ENCODE assay signal across 28 mouse cellular contexts in genomic region chr6:60798266-60798665, GRCm38 (mm10). TPM values are rescaled to one million over a fixed set of nuclear protein-coding genes. Genes with fewer than 3 reads are reported as not detected.
DNase-seq lines count a peak whose midpoint lies in the region; ATAC-seq lines count a peak whose summit lies in the region.
"Had no signal": no experiment of that assay in that cellular context is flagged by ENCODE, and none has a peak within 500 bp of the region (broad histone marks: within the 10 kb centered on the region; RNA-seq: fewer than 3 reads in every experiment).

No protein-coding gene starts in this region.

- no peak overlapping the region for H3K4me2 ChIP-seq in forebrain, embryonic 14.5 days (ENCODE audit: low read length)
- H3K4me2 ChIP-seq in forebrain, embryonic 12.5 days: no peak overlapping the region
- H3K4me2 ChIP-seq in forebrain, embryonic 16.5 days (ENCODE audit: low read length): no peak overlapping the region
- H3K4me2 ChIP-seq: embryonic facial prominence, embryonic 13.5 days; embryonic facial prominence, embryonic 15.5 days had no signal

- no peak overlapping the region for H3K27ac ChIP-seq in forebrain, embryonic 14.5 days (ENCODE audit: low read depth, low read length)
- H3K27ac ChIP-seq in forebrain, embryonic 12.5 days: no peak overlapping the region
- no peak overlapping the region for H3K27ac ChIP-seq in forebrain, embryonic 16.5 days (ENCODE audit: low read length)
- H3K27ac ChIP-seq in forebrain, embryonic 10.5 days: no peak overlapping the region
- H3K27ac ChIP-seq: embryonic facial prominence, embryonic 13.5 days; embryonic facial prominence, embryonic 15.5 days; gastrocnemius, adult 2 months had no signal

- no peak for ATAC-seq in forebrain, embryonic 14.5 days
- no peak for ATAC-seq in forebrain, embryonic 12.5 days (ENCODE audit: low FRiP score)
- ATAC-seq in forebrain, embryonic 16.5 days: peak; percentile 36; the same call in 1 of the 2 replicates
- peak; percentile 92 for ATAC-seq in frontal cortex, adult (ENCODE audit: low TSS enrichment)
- ATAC-seq: activated CD4-positive, CD25-positive, alpha-beta regulatory T cell, adult 4 months; CD4-positive, CD25-positive, alpha-beta regulatory T cell, adult 4 months; Patski had no signal

- H3K4me3 ChIP-seq in forebrain, embryonic 14.5 days (ENCODE audit: low read depth, low read length): no peak overlapping the region
- H3K4me3 ChIP-seq in forebrain, embryonic 12.5 days (replicated peaks): no peak overlapping the region
- no peak overlapping the region for H3K4me3 ChIP-seq in forebrain, embryonic 16.5 days (replicated peaks; ENCODE audit: low read length)
- H3K4me3 ChIP-seq in forebrain, embryonic 10.5 days: no peak overlapping the region
- H3K4me3 ChIP-seq: embryonic facial prominence, embryonic 13.5 days; embryonic facial prominence, embryonic 15.5 days; erythroblast, embryonic 14.5 days; gastrocnemius, adult 2 months had no signal

- DNase-seq in forebrain, embryonic 14.5 days (ENCODE audit: low spot score): peak; percentile 48
- DNase-seq in forebrain, embryonic 10.5 days (ENCODE audit: extremely low spot score, low spot score): no peak
- DNase-seq in frontal cortex, postnatal 10 days (ENCODE audit: low spot score in 2 of 2): no peak
- DNase-seq in telencephalon, adult 2 months (ENCODE audit: low read depth, low spot score): peak; percentile 55
- no peak for DNase-seq in gastrocnemius, postnatal 10 days
- DNase-seq: adrenal gland, adult 8-10 months; adrenal gland, postnatal 14 days; adrenal gland, postnatal 36 days; B cell, adult 2 months; cerebellum, adult 11 months; cerebellum, adult 18-20 months; cerebellum, adult 8-10 months; cerebellum, adult 9-11 months; cerebellum, postnatal 14 days; cerebellum, postnatal 36 days; embryo, embryonic 11 days; gastrocnemius, adult 2 months had no signal

- no peak overlapping the region for H3K9ac ChIP-seq in forebrain, embryonic 14.5 days (ENCODE audit: low read length)
- no peak overlapping the region for H3K9ac ChIP-seq in forebrain, embryonic 12.5 days
- no peak overlapping the region for H3K9ac ChIP-seq in forebrain, embryonic 16.5 days (replicated peaks; ENCODE audit: low read depth, low read length)
- H3K9ac ChIP-seq: embryonic facial prominence, embryonic 13.5 days; embryonic facial prominence, embryonic 15.5 days had no signal

- no peaks in the 10 kb centered on the region for H3K9me3 ChIP-seq in forebrain, embryonic 14.5 days (replicated peaks; ENCODE audit: control insufficient read depth, low read length)
- no peaks in the 10 kb centered on the region for H3K9me3 ChIP-seq in forebrain, embryonic 12.5 days
- H3K9me3 ChIP-seq in forebrain, embryonic 16.5 days (ENCODE audit: control insufficient read depth, low read length): no peaks in the 10 kb centered on the region
- H3K9me3 ChIP-seq in forebrain, embryonic 10.5 days: no peaks in the 10 kb centered on the region
- H3K9me3 ChIP-seq: embryonic facial prominence, embryonic 13.5 days; embryonic facial prominence, embryonic 15.5 days; G1E had no signal

- no peaks in the 10 kb centered on the region for H3K36me3 ChIP-seq in forebrain, embryonic 14.5 days (ENCODE audit: control insufficient read depth, insufficient read depth, low read length)
- no peaks in the 10 kb centered on the region for H3K36me3 ChIP-seq in forebrain, embryonic 12.5 days (replicated peaks)
- H3K36me3 ChIP-seq in forebrain, embryonic 16.5 days (ENCODE audit: control insufficient read depth, insufficient read depth): no peaks in the 10 kb centered on the region
- H3K36me3 ChIP-seq in forebrain, embryonic 10.5 days (replicated peaks): no peaks in the 10 kb centered on the region
- H3K36me3 ChIP-seq: embryonic facial prominence, embryonic 13.5 days; embryonic facial prominence, embryonic 15.5 days had no signal

- H3K27me3 ChIP-seq in forebrain, embryonic 14.5 days (replicated peaks; ENCODE audit: control insufficient read depth, insufficient read depth, low read length): no peaks in the 10 kb centered on the region
- no peaks in the 10 kb centered on the region for H3K27me3 ChIP-seq in forebrain, embryonic 12.5 days
- H3K27me3 ChIP-seq in forebrain, embryonic 16.5 days (replicated peaks; ENCODE audit: control insufficient read depth, insufficient read depth, low read length): no peaks in the 10 kb centered on the region
- no peaks in the 10 kb centered on the region for H3K27me3 ChIP-seq in forebrain, embryonic 10.5 days (ENCODE audit: poor library complexity, severe bottlenecking)
- H3K27me3 ChIP-seq: CH12.LX; embryonic facial prominence, embryonic 13.5 days; embryonic facial prominence, embryonic 15.5 days had no signal

- no peaks in the 10 kb centered on the region for H3K4me1 ChIP-seq in forebrain, embryonic 14.5 days (ENCODE audit: control insufficient read depth, insufficient read depth, low read length)
- H3K4me1 ChIP-seq in forebrain, embryonic 12.5 days: no peaks in the 10 kb centered on the region
- no peaks in the 10 kb centered on the region for H3K4me1 ChIP-seq in forebrain, embryonic 16.5 days (replicated peaks; ENCODE audit: control insufficient read depth, insufficient read depth, low read length)
- H3K4me1 ChIP-seq in forebrain, embryonic 10.5 days: no peaks in the 10 kb centered on the region
- H3K4me1 ChIP-seq: embryonic facial prominence, embryonic 13.5 days; embryonic facial prominence, embryonic 15.5 days had no signal

- 89% methylated on average over 1 of the region's 1 CpGs for WGBS in forebrain, embryonic 14.5 days
- WGBS in forebrain, embryonic 12.5 days: 89% methylated on average over 1 of the region's 1 CpGs
- WGBS in forebrain, embryonic 16.5 days: 74% methylated on average over 1 of the region's 1 CpGs
- 98% methylated on average over 1 of the region's 1 CpGs for WGBS in forebrain, embryonic 10.5 days

RNA-seq across cellular contexts. Expression of gene Snca, which starts 31.4 kb away (rescaled TPM):
- 95.0 and 120 TPM in 2 replicates for polyA plus RNA-seq in forebrain, embryonic 14.5 days (2014; fragmentation: Nextera tagmentation; extraction: Ambion mirVana)
- 33.2 and 33.4 TPM in 2 replicates for polyA plus RNA-seq in forebrain, embryonic 12.5 days (2016; fragmentation: Nextera tagmentation; extraction: Ambion mirVana)
- polyA plus RNA-seq in forebrain, embryonic 16.5 days (2015; fragmentation: Nextera tagmentation; extraction: Ambion mirVana): 145 and 176 TPM in 2 replicates
- polyA plus RNA-seq in forebrain, embryonic 10.5 days (2016; fragmentation: Nextera tagmentation; extraction: Ambion mirVana): 13.5 and 19.5 TPM in 2 replicates
- 1 to 10 TPM; 3.5 to 6.1 TPM for total RNA-seq in gastrocnemius, postnatal 10 days (2021)
- total RNA-seq: CH12.LX had no signal
- polyA plus RNA-seq: CD4-positive, CD25-positive, alpha-beta regulatory T cell, adult 4 months; Patski had no signal

Comparison
In these comparisons a context has a peak if more than half of its experiments do, and no peak if none do; other contexts are left out.
1. ATAC-seq: peak in forebrain, embryonic 16.5 days (single experiment) and frontal cortex, adult (single experiment); none in forebrain, embryonic 14.5 days (single experiment) and forebrain, embryonic 12.5 days (single experiment).
2. DNase-seq: peak in forebrain, embryonic 14.5 days (single experiment) and telencephalon, adult 2 months (single experiment); none in forebrain, embryonic 10.5 days (single experiment), frontal cortex, postnatal 10 days (0 of 2) and gastrocnemius, postnatal 10 days (single experiment).